Mouse (Mus musculus): ENCODE results near the gene Armcx1. TPM values are rescaled to one million over a fixed set of nuclear protein-coding genes. Genes with fewer than 3 reads are reported as not detected.
"Not testable (repeated sequence)": the region's sequence is repeated elsewhere in the genome, so short reads cannot be mapped to it uniquely, and the experiment has no call there.

The Armcx1 gene
- polyA plus RNA-seq, 1 experiment, result 1.1 TPM

DNA sequence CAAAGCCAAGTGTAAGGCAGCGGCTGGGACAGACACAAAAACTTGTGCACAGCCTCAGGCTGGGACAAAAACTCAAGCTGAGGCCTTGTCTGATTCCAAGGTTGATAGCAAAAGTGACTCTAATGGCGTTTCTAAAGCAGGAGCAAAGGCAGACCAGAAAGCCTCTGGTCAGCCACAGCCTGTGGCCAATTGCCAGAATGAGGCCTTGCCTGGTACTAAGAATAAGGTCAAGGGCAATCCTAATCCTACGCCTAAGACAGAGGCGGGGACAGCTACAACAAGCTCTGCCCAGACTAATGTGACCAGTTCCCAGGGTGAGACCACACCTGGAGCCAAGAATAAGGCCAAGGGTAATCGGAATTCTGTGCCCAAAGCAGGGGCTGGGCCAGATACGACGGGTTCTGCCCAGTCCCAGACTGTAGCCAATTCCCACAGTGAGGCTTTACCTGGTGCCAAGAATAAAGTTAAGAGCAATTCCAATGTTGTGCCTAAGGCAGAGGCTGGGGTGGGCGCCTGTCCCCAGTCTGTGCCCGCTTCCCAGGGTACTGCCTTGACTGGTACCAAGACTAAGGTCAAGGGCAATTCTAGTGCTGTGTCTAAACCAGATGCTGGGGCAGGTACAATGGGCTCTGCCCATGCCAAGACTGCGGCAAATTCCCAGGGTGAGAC, 26.8 kb upstream of the Armcx1 start:
- Histone ChIP-seq H3K27ac (ENCODE audit: control insufficient read depth, insufficient read depth, low read depth, low read length) (no peak overlapping the region), H3K27me3 (ENCODE audit: control insufficient read depth, insufficient read depth, low read length) (no peaks in the 10 kb centered on the region), H3K4me3 (ENCODE audit: control insufficient read depth, low read depth, low read length) (no peak overlapping the region), H3K36me3 (ENCODE audit: control insufficient read depth, insufficient read depth, low read length) (no peaks in the 10 kb centered on the region), H3K4me1 (ENCODE audit: control insufficient read depth, insufficient read depth, low read length) (no peaks in the 10 kb centered on the region)
- TF ChIP-seq CTCF (IDR thresholded peaks at IDR 0.05; ENCODE audit: control insufficient read depth, insufficient read depth, insufficient replicate concordance, low read depth, low read length), result no peak
- no peak for TF ChIP-seq POLR2A (IDR thresholded peaks at IDR 0.05; ENCODE audit: control insufficient read depth, low read depth, low read length)

DNA sequence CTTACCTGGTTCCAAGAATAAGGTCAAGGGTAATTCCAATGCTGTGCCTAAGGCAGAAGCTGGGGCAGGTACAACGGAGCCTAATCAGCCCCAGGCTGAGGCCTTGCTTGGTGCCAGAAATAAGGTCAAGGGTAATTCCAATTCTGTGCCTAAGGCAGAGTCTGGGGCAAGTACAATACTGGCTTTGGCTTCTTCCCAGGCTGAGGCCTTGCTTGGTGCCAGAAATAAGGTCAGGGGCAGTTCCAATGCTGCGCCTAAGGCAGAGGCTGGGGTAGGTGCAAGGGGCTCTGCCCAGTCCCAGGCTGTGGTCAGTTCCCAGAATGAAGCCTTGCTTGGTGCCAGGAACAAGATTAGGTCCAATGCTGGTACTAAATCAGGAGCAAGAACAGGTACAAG, 26.2 kb upstream of the Armcx1 start:
- H3K27ac ChIP-seq (ENCODE audit: control insufficient read depth, insufficient read depth, low read depth, low read length), result no peak overlapping the region
- TF ChIP-seq POLR2A (IDR thresholded peaks at IDR 0.05; ENCODE audit: control insufficient read depth, low read depth, low read length) (no peak), CTCF (IDR thresholded peaks at IDR 0.05; ENCODE audit: control insufficient read depth, insufficient read depth, insufficient replicate concordance, low read depth, low read length) (no peak)
- no peaks in the 10 kb centered on the region for H3K36me3 ChIP-seq (ENCODE audit: control insufficient read depth, insufficient read depth, low read length)
- H3K4me1 ChIP-seq (ENCODE audit: control insufficient read depth, insufficient read depth, low read length), result no peaks in the 10 kb centered on the region
- no peak overlapping the region for H3K4me3 ChIP-seq (ENCODE audit: control insufficient read depth, low read depth, low read length)
- no peaks in the 10 kb centered on the region for H3K27me3 ChIP-seq (ENCODE audit: control insufficient read depth, insufficient read depth, low read length)

DNA sequence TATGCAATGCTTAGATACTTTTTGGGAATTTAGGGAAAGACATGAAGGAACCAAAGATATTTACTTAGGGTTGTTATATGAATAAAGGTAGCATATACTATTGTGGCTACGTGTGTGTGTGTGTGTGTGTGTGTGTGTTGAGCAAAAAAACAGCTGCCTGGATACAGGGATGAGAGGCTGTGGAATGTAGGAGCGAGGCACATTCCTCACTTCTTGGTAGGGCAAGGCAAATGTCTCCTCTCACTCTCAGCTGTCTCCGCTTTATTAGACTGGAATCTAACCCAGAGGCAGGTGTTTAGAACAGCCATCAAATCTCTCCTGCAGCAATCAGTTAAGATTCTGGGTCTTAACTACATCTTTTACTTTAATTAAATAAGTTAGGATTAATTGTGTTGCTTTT, 900 bp upstream of the Armcx1 start:
- no peak overlapping the region for H3K27ac ChIP-seq (ENCODE audit: control insufficient read depth, insufficient read depth, low read depth, low read length)
- TF ChIP-seq POLR2A (IDR thresholded peaks at IDR 0.05; ENCODE audit: control insufficient read depth, low read depth, low read length) (no peak), CTCF (IDR thresholded peaks at IDR 0.05; ENCODE audit: control insufficient read depth, insufficient read depth, insufficient replicate concordance, low read depth, low read length) (no peak)
- no peak overlapping the region for H3K4me3 ChIP-seq (ENCODE audit: control insufficient read depth, low read depth, low read length)
- no peaks in the 10 kb centered on the region for H3K4me1 ChIP-seq (ENCODE audit: control insufficient read depth, insufficient read depth, low read length)
- H3K27me3 ChIP-seq (ENCODE audit: control insufficient read depth, insufficient read depth, low read length), result no peaks in the 10 kb centered on the region
- no peaks in the 10 kb centered on the region for H3K36me3 ChIP-seq (ENCODE audit: control insufficient read depth, insufficient read depth, low read length)

DNA sequence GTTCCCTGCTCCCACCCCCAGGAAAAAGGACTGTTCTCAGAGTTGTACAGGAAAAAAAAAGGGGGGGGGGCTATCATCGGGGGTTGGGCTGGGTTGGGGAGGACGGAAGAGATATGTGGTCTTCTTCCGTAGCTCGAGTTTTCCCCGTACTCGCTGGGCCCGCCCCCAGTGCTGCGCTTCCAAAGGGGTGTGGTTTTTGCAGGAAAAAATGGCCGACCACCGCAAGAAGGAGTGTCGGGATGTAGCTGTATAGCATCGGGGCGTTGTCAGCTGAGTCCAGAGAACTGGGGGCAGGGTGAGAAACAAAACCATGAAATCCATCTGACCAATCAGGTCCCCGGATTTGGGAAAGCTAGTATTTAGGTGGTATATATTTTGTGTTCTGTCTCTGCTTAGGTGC, 761 bp downstream of the Armcx1 start:
- Histone ChIP-seq H3K27ac (ENCODE audit: control insufficient read depth, insufficient read depth, low read depth, low read length) (peak overlapping the region; percentile 29; the same call in 1 of the 2 replicates), H3K4me1 (ENCODE audit: control insufficient read depth, insufficient read depth, low read length) (no peaks in the 10 kb centered on the region), H3K36me3 (ENCODE audit: control insufficient read depth, insufficient read depth, low read length) (no peaks in the 10 kb centered on the region), H3K4me3 (ENCODE audit: control insufficient read depth, low read depth, low read length) (peak overlapping the region; percentile 86), H3K27me3 (ENCODE audit: control insufficient read depth, insufficient read depth, low read length) (no peaks in the 10 kb centered on the region)
- TF ChIP-seq POLR2A (IDR thresholded peaks at IDR 0.05; ENCODE audit: control insufficient read depth, low read depth, low read length) (no peak), CTCF (IDR thresholded peaks at IDR 0.05; ENCODE audit: control insufficient read depth, insufficient read depth, insufficient replicate concordance, low read depth, low read length) (no peak)

DNA sequence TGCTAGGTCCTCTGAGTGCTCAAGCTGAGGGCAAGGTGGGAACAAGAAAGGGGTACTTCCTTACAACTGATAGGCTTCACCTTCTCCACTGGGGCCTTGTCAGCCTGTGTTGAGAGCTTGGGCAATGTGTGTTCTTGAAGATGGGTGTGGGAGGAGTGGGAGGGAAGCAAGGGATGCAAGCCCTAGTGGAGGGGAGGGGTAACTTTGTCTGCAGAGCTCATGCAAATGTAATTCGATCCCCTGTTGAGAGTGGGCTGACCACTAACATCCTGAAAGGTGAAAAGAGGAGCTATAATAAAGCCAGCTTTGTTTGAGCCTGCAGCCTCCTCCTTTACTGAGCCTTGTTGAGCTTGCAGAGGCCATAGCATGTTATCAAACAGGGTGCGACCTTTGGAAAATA, 6.0 kb downstream of the Armcx1 start:
- H3K36me3 ChIP-seq (ENCODE audit: control insufficient read depth, insufficient read depth, low read length); H3K27me3 ChIP-seq (ENCODE audit: control insufficient read depth, insufficient read depth, low read length); H3K4me1 ChIP-seq (ENCODE audit: control insufficient read depth, insufficient read depth, low read length); H3K27ac ChIP-seq (ENCODE audit: control insufficient read depth, insufficient read depth, low read depth, low read length); H3K4me3 ChIP-seq (ENCODE audit: control insufficient read depth, low read depth, low read length): not testable (repeated sequence)

DNA sequence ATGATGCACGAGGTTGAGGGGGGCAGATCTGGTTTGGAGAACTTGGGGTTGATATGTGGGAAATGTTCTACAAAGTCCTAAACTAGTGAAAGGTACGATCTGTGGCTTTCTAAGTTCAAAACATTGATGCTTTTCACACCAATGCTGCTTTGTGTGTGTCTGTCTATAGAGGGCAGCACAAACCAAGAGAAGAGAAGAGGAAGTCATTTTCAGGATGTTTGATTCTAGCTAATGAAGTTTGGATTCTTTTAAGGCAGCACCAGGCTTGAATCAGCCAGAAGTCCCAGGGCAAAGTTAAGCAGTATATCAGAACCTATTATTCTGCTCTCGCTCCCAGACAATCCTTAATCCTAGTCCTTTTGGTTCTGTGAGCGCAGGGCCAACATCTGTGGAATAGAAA, 12.0 kb downstream of the Armcx1 start:
- no peak for TF ChIP-seq CTCF (IDR thresholded peaks at IDR 0.05; ENCODE audit: control insufficient read depth, insufficient read depth, insufficient replicate concordance, low read depth, low read length)
- no peak for TF ChIP-seq POLR2A (IDR thresholded peaks at IDR 0.05; ENCODE audit: control insufficient read depth, low read depth, low read length)
- Histone ChIP-seq H3K36me3 (ENCODE audit: control insufficient read depth, insufficient read depth, low read length) (no peaks in the 10 kb centered on the region), H3K27me3 (ENCODE audit: control insufficient read depth, insufficient read depth, low read length) (no peaks in the 10 kb centered on the region), H3K4me3 (ENCODE audit: control insufficient read depth, low read depth, low read length) (no peak overlapping the region), H3K27ac (ENCODE audit: control insufficient read depth, insufficient read depth, low read depth, low read length) (no peak overlapping the region), H3K4me1 (ENCODE audit: control insufficient read depth, insufficient read depth, low read length) (no peaks in the 10 kb centered on the region)

DNA sequence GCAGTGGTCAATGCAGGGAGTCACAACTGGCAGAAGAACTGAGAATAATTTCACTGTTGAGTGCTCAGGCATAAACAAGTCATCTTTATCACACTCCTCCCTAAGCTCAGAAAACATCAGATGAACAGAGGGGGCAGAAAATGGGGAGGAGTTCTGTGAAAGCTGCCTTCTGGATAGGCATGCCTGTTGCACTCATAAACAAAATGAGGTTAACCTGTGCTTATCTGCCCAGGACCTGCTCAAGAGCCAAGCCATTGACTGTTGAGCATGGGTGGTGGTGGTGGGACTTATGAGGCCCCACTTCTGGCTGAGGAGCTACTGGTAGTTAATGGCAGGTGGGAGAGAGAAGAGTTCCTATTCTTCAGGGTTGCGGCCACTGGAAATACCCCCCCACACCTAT, 20.0 kb downstream of the Armcx1 start:
- no peaks in the 10 kb centered on the region for H3K27me3 ChIP-seq (ENCODE audit: control insufficient read depth, insufficient read depth, low read length)
- no peak for TF ChIP-seq CTCF (IDR thresholded peaks at IDR 0.05; ENCODE audit: control insufficient read depth, insufficient read depth, insufficient replicate concordance, low read depth, low read length)
- no peak for TF ChIP-seq POLR2A (IDR thresholded peaks at IDR 0.05; ENCODE audit: control insufficient read depth, low read depth, low read length)
- H3K36me3 ChIP-seq (ENCODE audit: control insufficient read depth, insufficient read depth, low read length), result no peaks in the 10 kb centered on the region
- H3K27ac ChIP-seq (ENCODE audit: control insufficient read depth, insufficient read depth, low read depth, low read length), result no peak overlapping the region
- H3K4me1 ChIP-seq (ENCODE audit: control insufficient read depth, insufficient read depth, low read length), result no peaks in the 10 kb centered on the region
- H3K4me3 ChIP-seq (ENCODE audit: control insufficient read depth, low read depth, low read length), result no peak overlapping the region

DNA sequence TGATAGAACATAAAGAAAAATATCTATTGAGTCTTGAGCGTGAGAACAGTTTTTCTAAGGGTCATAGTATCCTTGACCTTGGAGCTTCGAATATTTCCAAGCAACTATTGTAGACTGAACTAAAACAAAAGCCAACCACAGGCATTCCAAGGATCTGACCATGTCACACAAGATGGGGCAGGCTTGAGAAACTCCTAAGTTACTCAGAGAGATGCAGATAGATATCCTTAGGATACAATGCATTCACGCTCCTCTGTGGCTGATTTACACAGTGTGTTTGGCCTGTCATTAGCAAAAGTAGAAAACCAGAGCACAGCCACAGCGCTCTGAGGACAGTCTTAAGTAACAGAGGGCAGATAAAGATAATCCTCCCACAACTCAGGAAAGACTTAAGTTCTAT, 21.4 kb downstream of the Armcx1 start:
- TF ChIP-seq CTCF (IDR thresholded peaks at IDR 0.05; ENCODE audit: control insufficient read depth, insufficient read depth, insufficient replicate concordance, low read depth, low read length) (no peak), POLR2A (IDR thresholded peaks at IDR 0.05; ENCODE audit: control insufficient read depth, low read depth, low read length) (no peak)
- H3K4me1 ChIP-seq (ENCODE audit: control insufficient read depth, insufficient read depth, low read length), result no peaks in the 10 kb centered on the region
- H3K27ac ChIP-seq (ENCODE audit: control insufficient read depth, insufficient read depth, low read depth, low read length), result no peak overlapping the region
- no peaks in the 10 kb centered on the region for H3K27me3 ChIP-seq (ENCODE audit: control insufficient read depth, insufficient read depth, low read length)
- H3K36me3 ChIP-seq (ENCODE audit: control insufficient read depth, insufficient read depth, low read length), result no peaks in the 10 kb centered on the region
- no peak overlapping the region for H3K4me3 ChIP-seq (ENCODE audit: control insufficient read depth, low read depth, low read length)

All from testis, adult 2 months (tissue).